Mouse (Mus musculus): Measurements from ENCODE around the gene Lrp11.

DNA sequence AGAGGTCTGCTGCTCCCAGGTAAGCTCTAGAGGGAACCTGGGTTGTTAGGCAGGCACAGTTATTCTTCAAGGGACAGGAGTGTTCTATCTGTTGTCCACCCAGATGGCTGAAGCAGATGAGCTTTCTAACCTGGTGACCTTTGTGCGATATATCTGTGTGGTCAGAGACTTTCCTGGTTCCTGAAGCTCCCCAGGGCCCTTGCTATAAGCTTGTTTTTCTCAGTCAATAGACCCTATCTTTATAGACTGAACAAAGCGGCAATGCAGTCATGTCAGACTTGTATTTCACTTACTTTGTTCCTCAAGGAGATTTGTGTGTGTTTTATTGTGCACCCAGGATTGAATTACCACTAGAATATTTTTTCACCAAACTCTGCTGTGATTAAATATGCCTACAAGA is 61.5 kb downstream of the Lrp11 start:
- TF ChIP-seq POLR2A (IDR thresholded peaks at IDR 0.05; ENCODE audit: extremely low read depth, insufficient read depth, low read length) (no peak), CTCF (IDR thresholded peaks at IDR 0.05; ENCODE audit: low read depth, low read length) (no peak)
